Mouse (Mus musculus) ES-Bruce4 (cell line): Measurements from ENCODE around the gene Smad3.

Source experiments
- CTCF ChIP-seq: IDR thresholded peaks from one replicate; pipeline ENCODE4 v1.8.1; 2011; ENCODE audit warnings: low read depth, low read length
- EP300 ChIP-seq: IDR thresholded peaks from 2 replicates; pipeline ENCODE4 v1.6.1; 2011; ENCODE audit warnings: low read depth, low read length; ENCODE audit not compliant: insufficient read depth
- POLR2A ChIP-seq: IDR thresholded peaks from one replicate; pipeline ENCODE4 v1.8.1; 2011; ENCODE audit warnings: low read length; ENCODE audit not compliant: insufficient read depth

DNA sequence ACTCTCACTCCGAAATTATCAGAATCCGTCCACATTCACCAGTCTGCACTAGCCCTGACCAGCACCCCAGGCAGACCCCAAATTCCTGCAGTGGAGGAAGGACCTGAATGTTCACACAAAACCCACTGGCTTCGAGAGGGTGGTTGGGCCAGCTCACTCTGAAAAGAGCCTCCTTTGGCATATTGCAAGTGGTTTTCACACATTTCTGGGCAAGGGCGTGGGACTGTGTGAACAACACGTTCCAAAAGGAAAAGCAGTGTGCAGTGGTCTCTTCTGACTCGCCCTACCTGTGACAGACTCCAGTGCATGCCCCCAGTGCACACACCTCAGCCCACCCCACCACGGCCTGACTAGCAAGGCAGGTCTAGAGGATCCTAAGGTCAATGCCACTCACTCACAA, 35.4 kb downstream of the Smad3 start:
- TF ChIP-seq CTCF (no peak), POLR2A (no peak), EP300 (no peak)
